Mouse (Mus musculus): ENCODE measurements around the gene Rhbdl3. TPM values are rescaled to one million over a fixed set of nuclear protein-coding genes. Genes with fewer than 3 reads are reported as not detected.

Gene Rhbdl3
- polyA plus RNA-seq, 1 experiment from 2014 or later: 2.0 TPM

GRCm38 (mm10) chr11:80291004-80291403, 9.7 kb upstream of the Rhbdl3 start:
- no peak for ATAC-seq
- H3K27ac ChIP-seq (ENCODE audit: low read length): no peak overlapping the region
- no peak overlapping the region for H3K4me3 ChIP-seq (ENCODE audit: low read length)

GRCm38 (mm10) chr11:80292463-80292862, 8.2 kb upstream of the Rhbdl3 start:
- Histone ChIP-seq H3K27me3 (replicated peaks; ENCODE audit: control insufficient read depth, insufficient read depth, low read length) (0 out of 2 replicates have a peak, but pooled peaks cover 4% of the 10 kb centered on the region), H3K9ac (ENCODE audit: low read depth, low read length) (no peak overlapping the region)
- WGBS: 59% methylated on average over 7 of the region's 7 CpGs

More at GRCm38 (mm10) chr11:80291004-80291403, 9.7 kb upstream of the Rhbdl3 start:
- Histone ChIP-seq H3K4me1 (ENCODE audit: control insufficient read depth, insufficient read depth, low read length) (peaks cover 16% of the 10 kb centered on the region), H3K4me2 (ENCODE audit: low read depth, low read length) (no peak overlapping the region), H3K27me3 (replicated peaks; ENCODE audit: control insufficient read depth, insufficient read depth, low read length) (0 out of 2 replicates have a peak, but pooled peaks cover 3% of the 10 kb centered on the region), H3K9me3 (ENCODE audit: control insufficient read depth, low read length) (peaks cover 5% of the 10 kb centered on the region; the same call in 1 of the 2 replicates), H3K9ac (ENCODE audit: low read depth, low read length) (no peak overlapping the region), H3K36me3 (ENCODE audit: control insufficient read depth, insufficient read depth, low read length) (no peaks in the 10 kb centered on the region)
- 77% methylated on average over 2 of the region's 2 CpGs for WGBS

GRCm38 (mm10) chr11:80295066-80295465, 5.6 kb upstream of the Rhbdl3 start:
- Histone ChIP-seq H3K4me3 (ENCODE audit: low read length) (no peak overlapping the region), H3K4me2 (ENCODE audit: low read depth, low read length) (no peak overlapping the region), H3K9ac (ENCODE audit: low read depth, low read length) (no peak overlapping the region), H3K27me3 (replicated peaks; ENCODE audit: control insufficient read depth, insufficient read depth, low read length) (peaks cover 12% of the 10 kb centered on the region), H3K4me1 (ENCODE audit: control insufficient read depth, insufficient read depth, low read length) (peaks cover 11% of the 10 kb centered on the region), H3K36me3 (ENCODE audit: control insufficient read depth, insufficient read depth, low read length) (no peaks in the 10 kb centered on the region), H3K27ac (ENCODE audit: low read length) (no peak overlapping the region), H3K9me3 (ENCODE audit: control insufficient read depth, low read length) (peaks cover 5% of the 10 kb centered on the region; the same call in 1 of the 2 replicates)
- WGBS: 9% methylated on average over 9 of the region's 9 CpGs
- ATAC-seq: no peak

More at GRCm38 (mm10) chr11:80292463-80292862, 8.2 kb upstream of the Rhbdl3 start:
- no peak overlapping the region for H3K4me3 ChIP-seq (ENCODE audit: low read length)
- ATAC-seq: no peak
- H3K27ac ChIP-seq (ENCODE audit: low read length): no peak overlapping the region
- H3K4me2 ChIP-seq (ENCODE audit: low read depth, low read length): no peak overlapping the region
- H3K36me3 ChIP-seq (ENCODE audit: control insufficient read depth, insufficient read depth, low read length): no peaks in the 10 kb centered on the region
- H3K9me3 ChIP-seq (ENCODE audit: control insufficient read depth, low read length): peaks cover 5% of the 10 kb centered on the region; the same call in 1 of the 2 replicates
- H3K4me1 ChIP-seq (ENCODE audit: control insufficient read depth, insufficient read depth, low read length): peaks cover 16% of the 10 kb centered on the region

- no peak for ATAC-seq
- Histone ChIP-seq H3K9ac (ENCODE audit: low read depth, low read length) (no peak overlapping the region), H3K4me3 (ENCODE audit: low read length) (no peak overlapping the region), H3K4me2 (ENCODE audit: low read depth, low read length) (no peak overlapping the region), H3K36me3 (ENCODE audit: control insufficient read depth, insufficient read depth, low read length) (no peaks in the 10 kb centered on the region), H3K27ac (ENCODE audit: low read length) (no peak overlapping the region), H3K4me1 (ENCODE audit: control insufficient read depth, insufficient read depth, low read length) (peaks cover 7% of the 10 kb centered on the region; the same call in 1 of the 2 replicates), H3K27me3 (replicated peaks; ENCODE audit: control insufficient read depth, insufficient read depth, low read length) (peaks cover 15% of the 10 kb centered on the region), H3K9me3 (ENCODE audit: control insufficient read depth, low read length) (peaks cover 5% of the 10 kb centered on the region; the same call in 1 of the 2 replicates)
- WGBS: 23% methylated on average over 14 of the region's 14 CpGs
These were observed 4.9 kb upstream of the Rhbdl3 start for GRCm38 (mm10) chr11:80295785-80296184.

GRCm38 (mm10) chr11:80299513-80300235, 1.0 kb upstream of the Rhbdl3 start:
- H3K4me3 ChIP-seq (ENCODE audit: low read length): no peak overlapping the region; the same call in 1 of the 2 replicates
- no peak overlapping the region for H3K27ac ChIP-seq (ENCODE audit: low read length)
- no peak overlapping the region for H3K9ac ChIP-seq (ENCODE audit: low read depth, low read length)
- H3K4me1 ChIP-seq (ENCODE audit: control insufficient read depth, insufficient read depth, low read length): peaks cover 15% of the 10 kb centered on the region
- H3K9me3 ChIP-seq (ENCODE audit: control insufficient read depth, low read length): no peaks in the 10 kb centered on the region
- no peak for ATAC-seq
- WGBS: 9% methylated on average over 12 of the region's 12 CpGs
- no peaks in the 10 kb centered on the region for H3K36me3 ChIP-seq (ENCODE audit: control insufficient read depth, insufficient read depth, low read length)
- H3K4me2 ChIP-seq (ENCODE audit: low read depth, low read length): peak overlapping the region; percentile 99; the same call in 1 of the 2 replicates
- peaks cover 30% of the 10 kb centered on the region for H3K27me3 ChIP-seq (replicated peaks; ENCODE audit: control insufficient read depth, insufficient read depth, low read length)

- WGBS: under 1% methylated on average over 53 of the region's 53 CpGs
- ATAC-seq: peak; percentile 60
These were observed 769 bp downstream of the Rhbdl3 start for GRCm38 (mm10) chr11:80301316-80302045.

GRCm38 (mm10) chr11:80302046-80302390, 1.3 kb downstream of the Rhbdl3 start:
- H3K27me3 ChIP-seq (replicated peaks; ENCODE audit: control insufficient read depth, insufficient read depth, low read length): peaks cover 26% of the 10 kb centered on the region

More at GRCm38 (mm10) chr11:80301316-80302045, 769 bp downstream of the Rhbdl3 start:
- H3K9me3 ChIP-seq (ENCODE audit: control insufficient read depth, low read length): no peaks in the 10 kb centered on the region
- peak overlapping the region; percentile 14; the same call in 1 of the 2 replicates for H3K27ac ChIP-seq (ENCODE audit: low read length)
- H3K4me3 ChIP-seq (ENCODE audit: low read length): peak overlapping the region; percentile 72
- peak overlapping the region; percentile 75 for H3K9ac ChIP-seq (ENCODE audit: low read depth, low read length)
- H3K27me3 ChIP-seq (replicated peaks; ENCODE audit: control insufficient read depth, insufficient read depth, low read length): peaks cover 26% of the 10 kb centered on the region
- H3K4me1 ChIP-seq (ENCODE audit: control insufficient read depth, insufficient read depth, low read length): peaks cover 15% of the 10 kb centered on the region
- H3K4me2 ChIP-seq (ENCODE audit: low read depth, low read length): peak overlapping the region; percentile 99
- no peaks in the 10 kb centered on the region for H3K36me3 ChIP-seq (ENCODE audit: control insufficient read depth, insufficient read depth, low read length)

GRCm38 (mm10) chr11:80302536-80302935, 1.8 kb downstream of the Rhbdl3 start:
- WGBS: 1% methylated on average over 11 of the region's 11 CpGs
- no peaks in the 10 kb centered on the region for H3K36me3 ChIP-seq (ENCODE audit: control insufficient read depth, insufficient read depth, low read length)
- ATAC-seq: peak; percentile 75
- 0 out of 2 replicates have a peak overlapping the region, but pooled peaks have one; percentile 75 for H3K9ac ChIP-seq (ENCODE audit: low read depth, low read length)
- H3K9me3 ChIP-seq (ENCODE audit: control insufficient read depth, low read length): no peaks in the 10 kb centered on the region
- no peak overlapping the region for H3K27ac ChIP-seq (ENCODE audit: low read length)
- H3K4me2 ChIP-seq (ENCODE audit: low read depth, low read length): peak overlapping the region; percentile 99
- peak overlapping the region; percentile 72 for H3K4me3 ChIP-seq (ENCODE audit: low read length)
- peaks cover 26% of the 10 kb centered on the region for H3K27me3 ChIP-seq (replicated peaks; ENCODE audit: control insufficient read depth, insufficient read depth, low read length)
- peaks cover 15% of the 10 kb centered on the region for H3K4me1 ChIP-seq (ENCODE audit: control insufficient read depth, insufficient read depth, low read length)

More at GRCm38 (mm10) chr11:80302046-80302390, 1.3 kb downstream of the Rhbdl3 start:
- 3% methylated on average over 9 of the region's 9 CpGs for WGBS
- Histone ChIP-seq H3K9me3 (ENCODE audit: control insufficient read depth, low read length) (no peaks in the 10 kb centered on the region), H3K4me3 (ENCODE audit: low read length) (peak overlapping the region; percentile 72), H3K4me1 (ENCODE audit: control insufficient read depth, insufficient read depth, low read length) (peaks cover 15% of the 10 kb centered on the region), H3K36me3 (ENCODE audit: control insufficient read depth, insufficient read depth, low read length) (no peaks in the 10 kb centered on the region), H3K4me2 (ENCODE audit: low read depth, low read length) (peak overlapping the region; percentile 99), H3K9ac (ENCODE audit: low read depth, low read length) (peak overlapping the region; percentile 75), H3K27ac (ENCODE audit: low read length) (no peak overlapping the region)
- ATAC-seq: no peak

- no peaks in the 10 kb centered on the region for H3K9me3 ChIP-seq (ENCODE audit: control insufficient read depth, low read length)
- H3K4me2 ChIP-seq (ENCODE audit: low read depth, low read length): no peak overlapping the region
- peaks cover 15% of the 10 kb centered on the region for H3K4me1 ChIP-seq (ENCODE audit: control insufficient read depth, insufficient read depth, low read length)
- H3K4me3 ChIP-seq (ENCODE audit: low read length): no peak overlapping the region
- no peak overlapping the region for H3K27ac ChIP-seq (ENCODE audit: low read length)
- H3K9ac ChIP-seq (ENCODE audit: low read depth, low read length): no peak overlapping the region
- no peak for ATAC-seq
- WGBS: 83% methylated on average over 3 of the region's 3 CpGs
- peaks cover 23% of the 10 kb centered on the region for H3K27me3 ChIP-seq (replicated peaks; ENCODE audit: control insufficient read depth, insufficient read depth, low read length)
- H3K36me3 ChIP-seq (ENCODE audit: control insufficient read depth, insufficient read depth, low read length): no peaks in the 10 kb centered on the region
These were observed 3.0 kb downstream of the Rhbdl3 start for GRCm38 (mm10) chr11:80303746-80304145.
